Mouse (Mus musculus) heart, postnatal 0 days (tissue): Measurements from ENCODE around the gene Olfr1487.

Experiments
- CTCF ChIP-seq: IDR thresholded peaks from 2 replicates; pipeline ENCODE4 v1.5.1; 2016; ENCODE audit warnings: antibody characterized with exemption, control low read depth, low read depth
- EP300 ChIP-seq: IDR thresholded peaks from 2 replicates; pipeline ENCODE4 v1.6.1; 2016; ENCODE audit warnings: antibody characterized with exemption, low read depth

DNA sequence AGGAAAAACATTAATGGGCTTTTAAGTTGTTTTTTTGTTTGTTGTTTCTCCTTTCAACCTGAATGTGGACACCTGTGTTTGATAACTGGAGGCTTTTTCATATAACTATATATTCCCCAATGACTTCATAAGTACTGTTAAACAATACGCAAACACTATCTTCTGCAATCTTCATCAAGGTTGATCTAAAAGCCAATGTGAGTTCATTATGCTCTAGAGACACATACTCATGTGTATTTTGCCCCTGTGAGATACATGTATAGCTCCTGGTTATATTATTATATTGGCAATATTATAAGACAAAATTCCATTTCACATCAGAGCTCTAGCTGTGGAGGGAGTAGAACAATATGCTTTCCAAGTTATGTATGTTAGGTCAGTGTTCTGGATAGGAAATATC lies 34.0 kb upstream of the Olfr1487 start, which contains the start of gene Olfr1484:
- no peak for TF ChIP-seq CTCF
- no peak for TF ChIP-seq EP300
